9 mouse cellular contexts compared by ENCODE assay signal in genomic region chr16:23250556-23251444, GRCm38 (mm10). TPM values are rescaled to one million over a fixed set of nuclear protein-coding genes. Genes with fewer than 3 reads are reported as not detected.
DNase-seq lines count a peak whose midpoint lies in the region; ATAC-seq and TF ChIP-seq lines count a peak whose summit lies in the region.
"Had no signal": no experiment of that assay in that cellular context is flagged by ENCODE, and none has a peak within 500 bp of the region (broad histone marks: within the 10 kb centered on the region; RNA-seq: fewer than 3 reads in every experiment).

No protein-coding gene starts in this region.

- no peaks in the 10 kb centered on the region for H3K9me3 ChIP-seq in embryonic facial prominence, embryonic 14.5 days (ENCODE audit: control insufficient read depth, low read length)
- no peaks in the 10 kb centered on the region for H3K9me3 ChIP-seq in neural tube, embryonic 13.5 days

- no peak overlapping the region for H3K9ac ChIP-seq in embryonic facial prominence, embryonic 14.5 days (ENCODE audit: low read depth, low read length)
- peak overlapping the region; percentile 31; the same call in 1 of the 2 replicates for H3K9ac ChIP-seq in neural tube, embryonic 13.5 days

- no peaks in the 10 kb centered on the region; the same call in 1 of the 2 replicates for H3K4me1 ChIP-seq in lung, adult 2 months (ENCODE audit: control insufficient read depth, insufficient read depth, low read length)
- H3K4me1 ChIP-seq in embryonic facial prominence, embryonic 14.5 days (ENCODE audit: control insufficient read depth, insufficient read depth, low read length) = peaks cover 31% of the 10 kb centered on the region
- H3K4me1 ChIP-seq in neural tube, embryonic 13.5 days (replicated peaks) = peaks cover 61% of the 10 kb centered on the region

- ATAC-seq in embryonic facial prominence, embryonic 14.5 days (ENCODE audit: low read depth) = peak; percentile 68
- ATAC-seq in inflammation-experienced regulatory T-cells, adult 6 months = peak; percentile 94
- peak; percentile 22; the same call in 1 of the 2 replicates for ATAC-seq in neural tube, embryonic 13.5 days (ENCODE audit: low read depth)
- ATAC-seq: Patski had no signal

- no peak for DNase-seq in lung, adult 2 months
- no peak for DNase-seq in lung, postnatal 14 days
- DNase-seq in embryonic facial prominence, embryonic 14.5 days (ENCODE audit: low spot score) = peak; percentile 83
- DNase-seq in right cerebral cortex, postnatal 36 days (ENCODE audit: low spot score in 2 of 2) = no peak
- DNase-seq in urinary bladder, postnatal 14 days (ENCODE audit: low spot score) = no peak
- DNase-seq in adrenal gland, postnatal 10 days = no peak

- no peak for TF ChIP-seq POLR2A in lung, adult 2 months (IDR thresholded peaks at IDR 0.05; ENCODE audit: borderline replicate concordance, extremely low read depth, low read depth, low read length)

- peak overlapping the region; percentile 18 for H3K4me3 ChIP-seq in lung, adult 2 months (replicated peaks; ENCODE audit: extremely low read depth, low read depth, low read length)
- H3K4me3 ChIP-seq in embryonic facial prominence, embryonic 14.5 days (ENCODE audit: low read depth, low read length) = no peak overlapping the region
- no peak overlapping the region for H3K4me3 ChIP-seq in neural tube, embryonic 13.5 days

- 0 out of 2 replicates have a peak overlapping the region, but pooled peaks have one; percentile 13 for H3K4me2 ChIP-seq in embryonic facial prominence, embryonic 14.5 days (ENCODE audit: low read depth, low read length)
- peak overlapping the region; percentile 16; the same call in 1 of the 2 replicates for H3K4me2 ChIP-seq in neural tube, embryonic 13.5 days

- no peaks in the 10 kb centered on the region for H3K36me3 ChIP-seq in embryonic facial prominence, embryonic 14.5 days (ENCODE audit: control insufficient read depth, insufficient read depth, low read length)
- no peaks in the 10 kb centered on the region for H3K36me3 ChIP-seq in neural tube, embryonic 13.5 days

- no peak for TF ChIP-seq CTCF in lung, adult 2 months (IDR thresholded peaks at IDR 0.05; ENCODE audit: insufficient read depth, low read length)

- 60% methylated on average over 15 of the region's 15 CpGs for WGBS in lung, adult 2 months
- 35% methylated on average over 15 of the region's 15 CpGs for WGBS in embryonic facial prominence, embryonic 14.5 days
- 33% methylated on average over 15 of the region's 15 CpGs for WGBS in neural tube, embryonic 13.5 days

- H3K27me3 ChIP-seq in embryonic facial prominence, embryonic 14.5 days (replicated peaks; ENCODE audit: control insufficient read depth, insufficient read depth, low read length) = no peaks in the 10 kb centered on the region
- H3K27me3 ChIP-seq in neural tube, embryonic 13.5 days = no peaks in the 10 kb centered on the region
- H3K27me3 ChIP-seq: Patski had no signal

- peak overlapping the region; percentile 7; the same call in 1 of the 2 replicates for H3K27ac ChIP-seq in embryonic facial prominence, embryonic 14.5 days (replicated peaks; ENCODE audit: low read depth, low read length)
- peak overlapping the region; percentile 67 for H3K27ac ChIP-seq in neural tube, embryonic 13.5 days (replicated peaks)

RNA-seq across cellular contexts. Expression of gene St6gal1, which starts 26.3 kb away (rescaled TPM):
- 22.1 and 28.0 TPM in 2 replicates for polyA plus RNA-seq in lung, adult 2 months (2012; rRNA removed)
- 20.3 and 21.0 TPM in 2 replicates for polyA plus RNA-seq in embryonic facial prominence, embryonic 14.5 days (2014; fragmentation: Nextera tagmentation; extraction: Ambion mirVana)
- 10 to 100 TPM; 24.7 to 67.7 (median 66.3) TPM for polyA plus RNA-seq in inflammation-experienced regulatory T-cells, adult 6 months (2017; shearing (Covaris generic))
- polyA plus RNA-seq in neural tube, embryonic 13.5 days (2015; fragmentation: Nextera tagmentation; extraction: Ambion mirVana) = 34.7 and 40.6 TPM in 2 replicates
- 10 to 100 TPM; 41.4 to 48.5 TPM for total RNA-seq in adrenal gland, postnatal 10 days (2021)

Comparison
In these comparisons a context has a peak if more than half of its experiments do, and no peak if none do; other contexts are left out.
1. ATAC-seq: peak in every context shown above with its lines; median percentile 94 in inflammation-experienced regulatory T-cells, adult 6 months; 68 in embryonic facial prominence, embryonic 14.5 days; 22 in neural tube, embryonic 13.5 days.